Mouse (Mus musculus): ENCODE measurements around the gene Rnf103. TPM values are rescaled to one million over a fixed set of nuclear protein-coding genes. Genes with fewer than 3 reads are reported as not detected.

Rnf103 gene
- polyA plus RNA-seq, 1 experiment = 23.3 TPM

- Histone ChIP-seq H3K27ac (ENCODE audit: insufficient read depth, low read length) (no peak overlapping the region), H3K4me3 (ENCODE audit: insufficient read depth, low read length) (no peak overlapping the region)
- TF ChIP-seq POLR2A (IDR thresholded peaks at IDR 0.05; ENCODE audit: low read depth, low read length) = no peak
- no peak for TF ChIP-seq CTCF (IDR thresholded peaks at IDR 0.05; ENCODE audit: borderline replicate concordance, insufficient read depth, low read length)
These were observed 25.8 kb downstream of the Rnf103 start for GRCm38 (mm10) chr6:71519476-71519875.

GRCm38 (mm10) chr6:71525556-71525955, 31.9 kb downstream of the Rnf103 start:
- Histone ChIP-seq H3K4me1 (ENCODE audit: control insufficient read depth, insufficient read depth, low read length) (0 out of 2 replicates have a peak, but pooled peaks cover 4% of the 10 kb centered on the region), H3K4me3 (ENCODE audit: insufficient read depth, low read length) (no peak overlapping the region), H3K27ac (ENCODE audit: insufficient read depth, low read length) (no peak overlapping the region)
- no peak for TF ChIP-seq CTCF (IDR thresholded peaks at IDR 0.05; ENCODE audit: borderline replicate concordance, insufficient read depth, low read length)
- no peak for TF ChIP-seq POLR2A (IDR thresholded peaks at IDR 0.05; ENCODE audit: low read depth, low read length)

More at GRCm38 (mm10) chr6:71519476-71519875, 25.8 kb downstream of the Rnf103 start:
- 0 out of 2 replicates have a peak, but pooled peaks cover 4% of the 10 kb centered on the region for H3K4me1 ChIP-seq (ENCODE audit: control insufficient read depth, insufficient read depth, low read length)

- 0 out of 2 replicates have a peak, but pooled peaks cover 4% of the 10 kb centered on the region for H3K4me1 ChIP-seq (ENCODE audit: control insufficient read depth, insufficient read depth, low read length)
- TF ChIP-seq CTCF (IDR thresholded peaks at IDR 0.05; ENCODE audit: borderline replicate concordance, insufficient read depth, low read length) = no peak
- TF ChIP-seq POLR2A (IDR thresholded peaks at IDR 0.05; ENCODE audit: low read depth, low read length) = no peak
- no peak overlapping the region for H3K27ac ChIP-seq (ENCODE audit: insufficient read depth, low read length)
- no peak overlapping the region for H3K4me3 ChIP-seq (ENCODE audit: insufficient read depth, low read length)
These were observed 33.4 kb downstream of the Rnf103 start for GRCm38 (mm10) chr6:71527056-71527455.

GRCm38 (mm10) chr6:71527826-71528225, 34.1 kb downstream of the Rnf103 start:
- Histone ChIP-seq H3K4me3 (ENCODE audit: insufficient read depth, low read length) (no peak overlapping the region), H3K27ac (ENCODE audit: insufficient read depth, low read length) (no peak overlapping the region), H3K4me1 (ENCODE audit: control insufficient read depth, insufficient read depth, low read length) (no peaks in the 10 kb centered on the region)
- TF ChIP-seq POLR2A (IDR thresholded peaks at IDR 0.05; ENCODE audit: low read depth, low read length) (no peak), CTCF (IDR thresholded peaks at IDR 0.05; ENCODE audit: borderline replicate concordance, insufficient read depth, low read length) (no peak)

GRCm38 (mm10) chr6:71530176-71530575, 36.5 kb downstream of the Rnf103 start:
- Histone ChIP-seq H3K4me3 (ENCODE audit: insufficient read depth, low read length) (no peak overlapping the region), H3K4me1 (ENCODE audit: control insufficient read depth, insufficient read depth, low read length) (no peaks in the 10 kb centered on the region), H3K27ac (ENCODE audit: insufficient read depth, low read length) (no peak overlapping the region)
- TF ChIP-seq POLR2A (IDR thresholded peaks at IDR 0.05; ENCODE audit: low read depth, low read length) (no peak), CTCF (IDR thresholded peaks at IDR 0.05; ENCODE audit: borderline replicate concordance, insufficient read depth, low read length) (no peak)

GRCm38 (mm10) chr6:71537286-71537685, 43.6 kb downstream of the Rnf103 start:
- Histone ChIP-seq H3K4me1 (ENCODE audit: control insufficient read depth, insufficient read depth, low read length) (0 out of 2 replicates have a peak, but pooled peaks cover 2% of the 10 kb centered on the region), H3K4me3 (ENCODE audit: insufficient read depth, low read length) (no peak overlapping the region), H3K27ac (ENCODE audit: insufficient read depth, low read length) (no peak overlapping the region)
- TF ChIP-seq POLR2A (IDR thresholded peaks at IDR 0.05; ENCODE audit: low read depth, low read length) (no peak), CTCF (IDR thresholded peaks at IDR 0.05; ENCODE audit: borderline replicate concordance, insufficient read depth, low read length) (no peak)

DNA sequence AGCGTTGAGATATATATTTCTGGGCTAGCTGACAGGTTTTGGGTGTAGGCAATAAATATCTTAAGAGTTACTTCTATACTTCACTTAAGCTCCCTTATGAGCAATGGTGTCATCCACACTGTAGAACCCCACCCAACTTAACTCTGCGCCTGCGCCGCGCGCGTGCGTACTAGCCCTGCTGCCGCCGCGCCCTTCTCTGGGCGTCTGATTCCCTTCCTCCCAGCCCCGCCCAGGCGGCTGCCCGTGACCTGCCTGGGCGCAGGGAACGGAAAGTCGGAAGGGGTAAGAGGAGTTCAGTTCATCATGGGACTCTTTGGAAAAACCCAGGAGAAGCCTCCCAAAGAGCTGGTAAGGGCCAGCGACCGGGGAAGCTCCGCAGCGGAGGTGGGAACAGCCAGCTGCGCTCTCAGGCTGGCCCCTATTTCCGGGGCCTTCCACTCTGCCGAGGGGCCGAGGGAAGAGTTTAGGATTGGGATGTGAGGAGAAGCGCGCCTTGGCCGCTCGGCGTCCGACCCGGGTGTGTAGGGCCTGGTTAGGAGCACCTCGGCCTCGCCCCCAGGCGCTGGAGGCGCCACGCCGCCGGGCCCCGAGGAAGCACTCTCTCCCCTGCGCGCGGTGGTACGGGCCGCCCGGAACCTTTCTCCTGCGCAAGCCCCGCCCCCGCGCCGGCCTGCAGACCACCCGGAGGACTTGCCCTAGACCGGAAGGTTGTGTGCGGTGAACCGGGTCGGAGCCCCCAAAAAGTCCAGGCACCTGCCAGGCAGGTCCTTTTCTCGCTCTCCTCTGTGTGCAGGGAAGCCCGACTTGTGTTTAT, 50.2 kb downstream of the Rnf103 start, which contains the start of gene Chmp3:
Chmp3 (plus strand) TSS at position 112 of the 814 bp plus-strand sequence.
- Histone ChIP-seq H3K27ac (ENCODE audit: insufficient read depth, low read length) (peak within 1 kb of the TSS; percentile 97), H3K4me1 (ENCODE audit: control insufficient read depth, insufficient read depth, low read length) (no peaks in the 10 kb centered on the region), H3K4me3 (ENCODE audit: insufficient read depth, low read length) (peak within 1 kb of the TSS; percentile 92)
- TF ChIP-seq CTCF (IDR thresholded peaks at IDR 0.05; ENCODE audit: borderline replicate concordance, insufficient read depth, low read length) (no peak), POLR2A (IDR thresholded peaks at IDR 0.05; ENCODE audit: low read depth, low read length) (peak; percentile 70)

DNA sequence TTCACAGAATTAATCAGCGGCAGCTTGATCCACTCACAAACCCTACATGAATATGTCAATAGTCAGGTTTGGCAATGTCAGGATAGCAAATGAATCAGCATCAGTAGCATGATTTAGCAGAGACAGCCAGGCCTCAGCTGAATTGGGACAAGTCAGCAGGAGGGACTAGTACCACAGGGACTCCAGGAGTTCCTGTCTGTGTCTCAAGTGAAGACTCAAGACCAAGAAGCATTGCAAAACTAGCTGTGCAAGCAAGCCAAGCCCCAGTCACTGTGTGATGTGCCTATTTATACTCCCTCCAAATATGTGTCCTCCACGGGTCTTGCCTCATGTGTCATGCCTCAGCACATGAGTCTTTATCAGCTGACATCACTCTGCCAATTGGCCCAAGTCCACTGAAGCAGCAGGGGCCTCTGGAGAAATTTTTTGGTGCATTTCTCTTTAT, 61.8 kb downstream of the Rnf103 start:
- TF ChIP-seq POLR2A (IDR thresholded peaks at IDR 0.05; ENCODE audit: low read depth, low read length) (no peak), CTCF (IDR thresholded peaks at IDR 0.05; ENCODE audit: borderline replicate concordance, insufficient read depth, low read length) (no peak)
- peaks cover 6% of the 10 kb centered on the region; the same call in 1 of the 2 replicates for H3K4me1 ChIP-seq (ENCODE audit: control insufficient read depth, insufficient read depth, low read length)
- no peak overlapping the region; the same call in 1 of the 2 replicates for H3K27ac ChIP-seq (ENCODE audit: insufficient read depth, low read length)
- no peak overlapping the region for H3K4me3 ChIP-seq (ENCODE audit: insufficient read depth, low read length)

DNA sequence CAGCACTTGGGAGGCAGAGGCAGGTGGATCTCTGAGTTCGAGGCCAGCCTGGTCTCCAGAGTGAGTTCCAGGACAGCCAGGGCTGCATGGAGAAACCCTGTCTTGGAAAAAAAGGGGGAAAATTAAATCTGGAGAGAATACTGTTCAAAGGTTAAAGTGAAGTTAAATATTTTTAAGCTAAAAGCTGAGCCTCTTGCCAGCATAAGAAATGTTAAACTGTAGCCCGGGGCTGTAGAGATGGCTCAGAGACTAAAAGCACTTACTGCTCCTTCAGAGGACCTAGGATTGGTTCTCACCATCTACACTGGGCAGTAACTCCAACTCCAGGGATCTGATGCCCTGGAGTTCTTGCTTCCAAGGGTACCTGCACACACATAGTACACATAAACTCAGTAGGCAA, 63.1 kb downstream of the Rnf103 start:
- no peak overlapping the region for H3K27ac ChIP-seq (ENCODE audit: insufficient read depth, low read length)
- no peak for TF ChIP-seq CTCF (IDR thresholded peaks at IDR 0.05; ENCODE audit: borderline replicate concordance, insufficient read depth, low read length)
- TF ChIP-seq POLR2A (IDR thresholded peaks at IDR 0.05; ENCODE audit: low read depth, low read length) = no peak
- H3K4me3 ChIP-seq (ENCODE audit: insufficient read depth, low read length) = no peak overlapping the region
- peaks cover 6% of the 10 kb centered on the region; the same call in 1 of the 2 replicates for H3K4me1 ChIP-seq (ENCODE audit: control insufficient read depth, insufficient read depth, low read length)

Other genes with a start within 250 kb of the Rnf103 start
- gene Krcc1, start 222.2 kb upstream of the Rnf103 start, polyA plus RNA-seq (2011; ENCODE audit: insufficient read length, low read depth, missing spikeins) = 85.8 and 87.1 TPM in 2 replicates
- 0.38 TPM in 1 of 2 replicates, not detected in the other for gene Smyd1, start 171.7 kb upstream of the Rnf103 start, polyA plus RNA-seq (2011; ENCODE audit: insufficient read length, low read depth, missing spikeins)
- gene Cd8b1, start 171.1 kb upstream of the Rnf103 start, polyA plus RNA-seq (2011; ENCODE audit: insufficient read length, low read depth, missing spikeins) = not detected in 2 replicates
- not detected in 2 replicates for gene Cd8a, start 120.5 kb upstream of the Rnf103 start, polyA plus RNA-seq (2011; ENCODE audit: insufficient read length, low read depth, missing spikeins)
- gene Rmnd5a, start 53.3 kb upstream of the Rnf103 start, polyA plus RNA-seq (2011; ENCODE audit: insufficient read length, low read depth, missing spikeins) = 28.4 and 43.2 TPM in 2 replicates
- gene Chmp3, start 49.9 kb downstream of the Rnf103 start, polyA plus RNA-seq (2011; ENCODE audit: insufficient read length, low read depth, missing spikeins) = 211 and 223 TPM in 2 replicates
- 40.1 and 44.1 TPM in 2 replicates for gene Kdm3a, start 139.1 kb downstream of the Rnf103 start, polyA plus RNA-seq (2011; ENCODE audit: insufficient read length, low read depth, missing spikeins)
- gene Reep1, start 213.7 kb downstream of the Rnf103 start, polyA plus RNA-seq (2011; ENCODE audit: insufficient read length, low read depth, missing spikeins) = 2.2 and 4.5 TPM in 2 replicates